Mouse (Mus musculus): ENCODE measurements around the gene BC030867. TPM values are rescaled to one million over a fixed set of nuclear protein-coding genes. Genes with fewer than 3 reads are reported as not detected.

The BC030867 gene
- polyA plus RNA-seq, 1 experiment = 5.2 TPM

- Histone ChIP-seq H3K27ac (ENCODE audit: insufficient read depth, low read depth, low read length) (peak overlapping the region; percentile 74; the same call in 1 of the 2 replicates), H3K27me3 (ENCODE audit: control insufficient read depth, insufficient read depth, low read length) (no peaks in the 10 kb centered on the region), H3K4me3 (ENCODE audit: low read depth, low read length) (no peak overlapping the region), H3K36me3 (ENCODE audit: control insufficient read depth, insufficient read depth, low read length) (no peaks in the 10 kb centered on the region), H3K4me1 (ENCODE audit: control insufficient read depth, insufficient read depth, insufficient read length, low read length) (peaks cover 6% of the 10 kb centered on the region; the same call in 1 of the 2 replicates)
- peak; percentile 6; the same call in 1 of the 2 replicates for TF ChIP-seq CTCF (IDR thresholded peaks at IDR 0.05; ENCODE audit: extremely low read depth, insufficient read length, insufficient replicate concordance, low read depth, low read length)
- no peak for TF ChIP-seq POLR2A (IDR thresholded peaks at IDR 0.05; ENCODE audit: low read depth, low read length)
- 74% methylated on average over 5 of the region's 5 CpGs for WGBS
These were observed 6.8 kb upstream of the BC030867 start for GRCm38 (mm10) chr11:102241874-102242273.

- no peak overlapping the region for H3K27ac ChIP-seq (ENCODE audit: insufficient read depth, low read depth, low read length)
- no peaks in the 10 kb centered on the region for H3K36me3 ChIP-seq (ENCODE audit: control insufficient read depth, insufficient read depth, low read length)
- peaks cover 6% of the 10 kb centered on the region for H3K4me1 ChIP-seq (ENCODE audit: control insufficient read depth, insufficient read depth, insufficient read length, low read length)
- peak overlapping the region; percentile 41 for H3K4me3 ChIP-seq (ENCODE audit: low read depth, low read length)
- no peaks in the 10 kb centered on the region for H3K27me3 ChIP-seq (ENCODE audit: control insufficient read depth, insufficient read depth, low read length)
- no peak for TF ChIP-seq CTCF (IDR thresholded peaks at IDR 0.05; ENCODE audit: extremely low read depth, insufficient read length, insufficient replicate concordance, low read depth, low read length)
- no peak for TF ChIP-seq POLR2A (IDR thresholded peaks at IDR 0.05; ENCODE audit: low read depth, low read length)
- whole genome bisulfite sequencing = 2% methylated on average over 32 of the region's 32 CpGs
These were observed 3.7 kb upstream of the BC030867 start for GRCm38 (mm10) chr11:102244926-102245449.

GRCm38 (mm10) chr11:102245581-102246272 is 3.0 kb upstream of the BC030867 start:
- TF ChIP-seq CTCF (IDR thresholded peaks at IDR 0.05; ENCODE audit: extremely low read depth, insufficient read length, insufficient replicate concordance, low read depth, low read length) (no peak; the same call in 1 of the 2 replicates), POLR2A (IDR thresholded peaks at IDR 0.05; ENCODE audit: low read depth, low read length) (no peak)
- no peak overlapping the region for H3K27ac ChIP-seq (ENCODE audit: insufficient read depth, low read depth, low read length)
- no peaks in the 10 kb centered on the region for H3K36me3 ChIP-seq (ENCODE audit: control insufficient read depth, insufficient read depth, low read length)
- H3K27me3 ChIP-seq (ENCODE audit: control insufficient read depth, insufficient read depth, low read length) = no peaks in the 10 kb centered on the region
- no peak overlapping the region for H3K4me3 ChIP-seq (ENCODE audit: low read depth, low read length)
- peaks cover 6% of the 10 kb centered on the region for H3K4me1 ChIP-seq (ENCODE audit: control insufficient read depth, insufficient read depth, insufficient read length, low read length)
- WGBS = 66% methylated on average over 14 of the region's 14 CpGs

GRCm38 (mm10) chr11:102246273-102246635 is 2.4 kb upstream of the BC030867 start:
- Histone ChIP-seq H3K4me1 (ENCODE audit: control insufficient read depth, insufficient read depth, insufficient read length, low read length) (peaks cover 6% of the 10 kb centered on the region), H3K36me3 (ENCODE audit: control insufficient read depth, insufficient read depth, low read length) (no peaks in the 10 kb centered on the region), H3K27me3 (ENCODE audit: control insufficient read depth, insufficient read depth, low read length) (no peaks in the 10 kb centered on the region), H3K4me3 (ENCODE audit: low read depth, low read length) (no peak overlapping the region), H3K27ac (ENCODE audit: insufficient read depth, low read depth, low read length) (no peak overlapping the region)
- 85% methylated on average over 6 of the region's 6 CpGs for WGBS
- no peak for TF ChIP-seq POLR2A (IDR thresholded peaks at IDR 0.05; ENCODE audit: low read depth, low read length)

- peak; percentile 8; the same call in 1 of the 2 replicates for TF ChIP-seq CTCF (IDR thresholded peaks at IDR 0.05; ENCODE audit: extremely low read depth, insufficient read length, insufficient replicate concordance, low read depth, low read length)
- TF ChIP-seq POLR2A (IDR thresholded peaks at IDR 0.05; ENCODE audit: low read depth, low read length) = no peak
- no peaks in the 10 kb centered on the region for H3K36me3 ChIP-seq (ENCODE audit: control insufficient read depth, insufficient read depth, low read length)
- no peak overlapping the region for H3K27ac ChIP-seq (ENCODE audit: insufficient read depth, low read depth, low read length)
- H3K27me3 ChIP-seq (ENCODE audit: control insufficient read depth, insufficient read depth, low read length) = no peaks in the 10 kb centered on the region
- peaks cover 4% of the 10 kb centered on the region for H3K4me1 ChIP-seq (ENCODE audit: control insufficient read depth, insufficient read depth, insufficient read length, low read length)
- no peak overlapping the region for H3K4me3 ChIP-seq (ENCODE audit: low read depth, low read length)
- 92% methylated on average over 4 of the region's 4 CpGs for WGBS
These were observed 1.8 kb upstream of the BC030867 start for GRCm38 (mm10) chr11:102246871-102247270.

GRCm38 (mm10) chr11:102249351-102250090 is 839 bp downstream of the BC030867 start:
- Histone ChIP-seq H3K27me3 (ENCODE audit: control insufficient read depth, insufficient read depth, low read length) (no peaks in the 10 kb centered on the region), H3K4me1 (ENCODE audit: control insufficient read depth, insufficient read depth, insufficient read length, low read length) (peaks cover 4% of the 10 kb centered on the region), H3K36me3 (ENCODE audit: control insufficient read depth, insufficient read depth, low read length) (no peaks in the 10 kb centered on the region), H3K4me3 (ENCODE audit: low read depth, low read length) (peak overlapping the region; percentile 69), H3K27ac (ENCODE audit: insufficient read depth, low read depth, low read length) (no peak overlapping the region)
- 7% methylated on average over 8 of the region's 9 CpGs for WGBS
- TF ChIP-seq CTCF (IDR thresholded peaks at IDR 0.05; ENCODE audit: extremely low read depth, insufficient read length, insufficient replicate concordance, low read depth, low read length) = no peak
- no peak for TF ChIP-seq POLR2A (IDR thresholded peaks at IDR 0.05; ENCODE audit: low read depth, low read length)

- TF ChIP-seq POLR2A (IDR thresholded peaks at IDR 0.05; ENCODE audit: low read depth, low read length) (no peak), CTCF (IDR thresholded peaks at IDR 0.05; ENCODE audit: extremely low read depth, insufficient read length, insufficient replicate concordance, low read depth, low read length) (no peak)
- no peak overlapping the region for H3K27ac ChIP-seq (ENCODE audit: insufficient read depth, low read depth, low read length)
- 69% methylated on average over 9 of the region's 9 CpGs for WGBS
These were observed 8.8 kb downstream of the BC030867 start for GRCm38 (mm10) chr11:102257514-102257913.

More at GRCm38 (mm10) chr11:102257514-102257913, 8.8 kb downstream of the BC030867 start:
- Histone ChIP-seq H3K36me3 (ENCODE audit: control insufficient read depth, insufficient read depth, low read length) (peaks cover 5% of the 10 kb centered on the region), H3K27me3 (ENCODE audit: control insufficient read depth, insufficient read depth, low read length) (no peaks in the 10 kb centered on the region), H3K4me3 (ENCODE audit: low read depth, low read length) (no peak overlapping the region), H3K4me1 (ENCODE audit: control insufficient read depth, insufficient read depth, insufficient read length, low read length) (no peaks in the 10 kb centered on the region)
